Mouse (Mus musculus): ENCODE measurements around the gene Tent5c.

Tent5c gene

GRCm38 (mm10) chr3:100489133-100490009 is at the start of gene Tent5c:
Gene Tent5c, minus strand, starts transcription at chr3:100489324.
- DNase-seq = peak; percentile 86 to 89

- no peak for DNase-seq
Measured at GRCm38 (mm10) chr3:100536686-100537085, 47.6 kb upstream of the Tent5c start.

GRCm38 (mm10) chr3:100535902-100536301 is 46.8 kb upstream of the Tent5c start:
- DNase-seq = no peak

- no peak for DNase-seq
Measured at GRCm38 (mm10) chr3:100535298-100535697, 46.2 kb upstream of the Tent5c start.

- no peak for DNase-seq
Measured at GRCm38 (mm10) chr3:100534394-100534793, 45.3 kb upstream of the Tent5c start.

- DNase-seq = peak in 1 of 2 experiments; percentile 6
Measured at GRCm38 (mm10) chr3:100533429-100533828, 44.3 kb upstream of the Tent5c start.

GRCm38 (mm10) chr3:100530919-100531318 is 41.8 kb upstream of the Tent5c start:
- no peak for DNase-seq

GRCm38 (mm10) chr3:100530244-100530788 is 41.2 kb upstream of the Tent5c start:
- DNase-seq = no peak

- no peak for DNase-seq
Measured at GRCm38 (mm10) chr3:100522671-100523070, 33.5 kb upstream of the Tent5c start.

GRCm38 (mm10) chr3:100521626-100522025 is 32.5 kb upstream of the Tent5c start:
- DNase-seq = no peak

GRCm38 (mm10) chr3:100515754-100516141 is 26.6 kb upstream of the Tent5c start:
- no peak for DNase-seq

- DNase-seq = no peak
Measured at GRCm38 (mm10) chr3:100515093-100515753, 26.1 kb upstream of the Tent5c start.

- DNase-seq = no peak
Measured at GRCm38 (mm10) chr3:100507174-100507573, 18.1 kb upstream of the Tent5c start.

- DNase-seq = no peak
Measured at GRCm38 (mm10) chr3:100506715-100507114, 17.6 kb upstream of the Tent5c start.

- no peak for DNase-seq
Measured at GRCm38 (mm10) chr3:100503882-100504281, 14.8 kb upstream of the Tent5c start.

GRCm38 (mm10) chr3:100502516-100502915 is 13.4 kb upstream of the Tent5c start:
- DNase-seq = no peak

- DNase-seq = no peak
Measured at GRCm38 (mm10) chr3:100501899-100502298, 12.8 kb upstream of the Tent5c start.

GRCm38 (mm10) chr3:100496081-100496480 is 7.0 kb upstream of the Tent5c start:
- DNase-seq = no peak

- DNase-seq = no peak
Measured at GRCm38 (mm10) chr3:100495456-100495855, 6.3 kb upstream of the Tent5c start.

GRCm38 (mm10) chr3:100494912-100495311 is 5.8 kb upstream of the Tent5c start:
- no peak for DNase-seq

- DNase-seq = no peak
Measured at GRCm38 (mm10) chr3:100490010-100490300, 831 bp upstream of the Tent5c start.

GRCm38 (mm10) chr3:100488251-100489132 is 632 bp downstream of the Tent5c start:
- peak; percentile 47 to 53 for DNase-seq

- DNase-seq = no peak
Measured at GRCm38 (mm10) chr3:100487046-100487445, 2.1 kb downstream of the Tent5c start.
